Mouse (Mus musculus) ovary, adult 10 weeks (tissue): Measurements from ENCODE around the gene Ache. TPM values are rescaled to one million over a fixed set of nuclear protein-coding genes. Genes with fewer than 3 reads are reported as not detected.

ENCODE experiments used
- polyA plus RNA-seq: library from polyadenylated mRNA; stranded (reverse); fragments of 350-450 nt; fragmentation: Illumina TruSeq; extraction: RNeasy Lipid Tissue Mini Kit (QIAGEN cat#74804); gene quantifications from one replicate; pipeline ENCODE4 v1.2.3, GENCODE M21; 2014

Gene Ache
- not detected for polyA plus RNA-seq

GRCm38 (mm10) chr5:137287032-137287952 is at the start of gene Ache:
TSS of gene Ache (plus strand) at chr5:137287519.

DNA sequence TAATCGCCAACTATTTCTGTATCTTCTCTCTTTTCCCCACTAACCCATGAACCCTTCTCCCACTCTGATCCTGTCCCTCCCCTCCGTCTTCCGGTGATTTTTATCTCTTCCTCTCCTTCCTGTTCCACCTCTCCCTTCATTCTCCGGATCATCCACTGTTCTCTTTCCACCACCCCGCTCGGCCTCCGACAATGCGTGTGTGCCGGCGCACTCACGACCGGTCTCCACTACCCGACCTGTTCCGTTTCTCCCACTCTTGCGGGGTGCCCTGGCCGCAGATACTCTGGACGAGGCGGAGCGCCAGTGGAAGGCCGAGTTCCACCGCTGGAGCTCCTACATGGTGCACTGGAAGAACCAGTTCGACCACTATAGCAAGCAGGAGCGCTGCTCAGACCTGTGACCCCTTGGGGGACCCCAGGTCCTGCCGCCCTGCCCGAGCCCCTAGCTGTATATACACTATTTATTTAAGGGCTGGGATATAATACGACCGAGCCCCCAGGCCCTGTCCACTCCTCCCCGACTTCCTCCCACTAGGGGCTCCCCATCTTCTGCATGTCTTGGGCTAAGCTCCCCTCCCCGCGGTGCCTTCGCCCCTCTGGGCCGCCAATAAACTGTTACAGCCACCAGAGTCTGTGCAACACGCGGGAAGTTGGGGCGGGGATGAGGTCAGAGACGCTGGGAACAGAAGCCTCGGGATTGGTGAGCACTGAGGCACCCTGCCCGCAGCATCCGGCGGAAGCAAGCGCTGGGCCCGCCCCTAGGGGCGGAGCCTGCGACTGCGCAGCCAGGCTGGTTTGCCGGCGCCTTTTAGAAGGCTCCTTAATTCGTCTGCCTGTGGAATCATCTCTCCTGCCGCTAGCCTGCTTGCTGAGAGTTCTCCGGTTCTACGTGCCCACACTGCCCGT is 6.8 kb downstream of the Ache start, which contains the start of gene Ufsp1:
Gene Ufsp1, plus strand, starts transcription at position 791 of the 905 bp plus-strand sequence.

DNA sequence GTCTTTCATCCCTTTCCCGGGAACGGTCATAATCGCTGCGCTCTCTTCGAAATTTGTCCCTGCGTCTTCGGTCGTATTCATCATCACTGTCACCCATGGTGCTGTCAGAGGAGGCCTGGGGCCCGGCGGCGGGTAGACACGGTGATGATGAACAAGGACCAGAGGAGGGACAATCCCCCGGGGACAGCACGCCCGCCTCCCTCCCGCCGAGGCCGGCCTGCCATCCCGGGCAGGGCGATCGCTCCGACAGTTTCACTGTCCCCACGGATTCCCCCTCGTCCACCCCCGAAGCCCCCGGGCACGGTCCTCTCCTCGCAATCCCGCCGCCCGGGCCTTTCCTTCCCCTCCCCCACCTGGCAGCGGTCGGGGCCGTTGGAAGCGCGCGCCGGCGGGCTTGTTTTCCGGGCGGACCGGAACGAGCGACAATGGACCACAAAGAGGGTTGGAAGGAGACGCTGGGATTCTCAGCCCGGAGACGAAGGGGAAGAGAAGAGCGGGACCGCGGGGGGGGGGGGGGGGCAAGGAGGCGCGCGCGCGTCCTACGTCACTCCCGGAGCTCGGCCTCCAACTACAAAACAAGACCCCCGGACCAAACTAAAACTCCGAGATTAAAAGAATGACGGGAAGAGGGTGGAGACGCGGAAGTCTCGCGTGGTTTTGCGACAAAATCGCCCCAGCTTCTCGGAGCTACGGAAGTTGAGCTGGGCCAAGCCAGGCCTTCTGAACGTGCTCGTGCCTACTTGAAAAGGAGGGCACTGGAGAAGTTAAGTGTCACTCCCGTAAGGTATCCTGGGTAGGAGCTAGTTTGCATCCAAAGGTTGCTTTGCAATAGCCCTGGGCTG is 20.0 kb downstream of the Ache start, which contains the start of gene Srrt:
Gene Srrt, minus strand, starts transcription at position 604 of the 842 bp plus-strand sequence.

GRCm38 (mm10) chr5:137314193-137315083 is 27.1 kb downstream of the Ache start, which contains the start of gene Trip6:
TSS of gene Trip6 (minus strand) at chr5:137314404.

DNA sequence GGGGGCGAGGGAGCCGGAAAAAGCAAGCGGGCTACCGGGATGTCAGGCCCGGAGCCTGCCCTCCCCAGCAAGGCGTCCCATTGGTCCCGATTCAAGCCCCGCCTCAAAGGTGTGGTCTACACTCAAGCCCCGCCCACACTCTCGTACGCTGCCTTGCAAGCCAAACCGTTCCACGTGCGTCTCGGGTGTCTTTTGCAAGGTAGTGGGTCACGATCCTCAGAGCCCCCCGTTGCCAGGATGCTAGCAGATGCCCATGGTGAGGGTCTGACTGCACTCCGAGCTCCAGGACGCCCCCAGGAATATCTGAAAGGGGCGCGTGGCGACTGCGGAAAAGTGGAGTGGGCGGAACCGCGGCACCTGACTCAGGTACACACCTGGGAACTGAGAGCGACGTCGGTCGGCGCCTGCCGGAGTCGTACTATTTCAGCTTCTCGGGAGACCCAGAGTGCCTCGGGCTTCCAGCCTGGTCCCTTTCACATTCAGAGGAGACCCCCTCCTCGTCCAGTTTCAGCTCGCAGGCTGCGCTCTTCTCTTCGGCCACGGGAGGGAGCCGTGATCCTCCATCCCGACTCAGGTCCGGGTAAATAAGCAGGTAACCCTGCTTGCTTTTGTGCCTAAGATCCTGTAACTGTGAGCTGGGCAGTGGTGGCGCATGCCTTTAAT is 46.3 kb downstream of the Ache start, which contains the start of gene Slc12a9:
Gene Slc12a9, minus strand, starts transcription at position 86 of the 663 bp plus-strand sequence.

Other genes with a start within 250 kb of the Ache start
- gene Ap1s1, start 241.4 kb upstream of the Ache start, polyA plus RNA-seq, result 10.1 TPM
- gene Serpine1, start 215.3 kb upstream of the Ache start, polyA plus RNA-seq, result 1.1 TPM
- 33.9 TPM for gene Trim56, start 171.3 kb upstream of the Ache start, polyA plus RNA-seq
- 0.34 TPM for gene Muc3, start 138.2 kb upstream of the Ache start, polyA plus RNA-seq
- not detected for gene Muc3a, start 75.1 kb upstream of the Ache start, polyA plus RNA-seq
- 2.2 TPM for gene Ufsp1, start 7.1 kb downstream of the Ache start, polyA plus RNA-seq
- 26.4 TPM for gene Srrt, start 20.2 kb downstream of the Ache start, polyA plus RNA-seq
- gene Trip6, start 26.9 kb downstream of the Ache start, polyA plus RNA-seq, result 0.20 TPM
- gene Slc12a9, start 46.1 kb downstream of the Ache start, polyA plus RNA-seq, result not detected
- gene Ephb4, start 62.6 kb downstream of the Ache start, polyA plus RNA-seq, result 9.1 TPM
- gene Zan, start 189.5 kb downstream of the Ache start, polyA plus RNA-seq, result not detected
- not detected for gene Pop7, start 215.0 kb downstream of the Ache start, polyA plus RNA-seq
- gene Gigyf1, start 231.0 kb downstream of the Ache start, polyA plus RNA-seq, result 2.0 TPM
- not detected for gene Epo, start 245.7 kb downstream of the Ache start, polyA plus RNA-seq
- 0.46 TPM for gene Gnb2, start 246.0 kb downstream of the Ache start, polyA plus RNA-seq